Comparison of ENCODE assay signal across 33 mouse cellular contexts in the genomic region with DNA sequence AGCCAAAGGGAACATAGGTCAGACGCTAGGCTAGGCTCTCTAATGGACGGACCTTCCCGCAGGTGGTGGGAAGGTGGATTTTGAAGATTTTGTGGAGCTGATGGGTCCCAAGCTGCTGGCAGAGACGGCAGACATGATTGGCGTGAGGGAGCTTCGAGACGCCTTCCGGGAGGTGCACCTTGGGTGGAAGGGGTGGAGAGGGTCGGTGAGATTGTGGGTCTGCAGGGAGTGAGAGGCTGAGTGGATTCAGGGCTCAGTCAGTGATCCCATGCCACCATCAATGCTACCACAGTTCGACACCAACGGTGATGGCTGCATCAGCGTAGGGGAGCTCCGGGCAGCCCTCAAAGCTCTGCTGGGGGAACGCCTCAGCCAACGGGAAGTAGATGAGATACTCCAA. TPM values are rescaled to one million over a fixed set of nuclear protein-coding genes. Genes with fewer than 3 reads are reported as not detected.
DNase-seq lines count a peak whose midpoint lies in the region; TF ChIP-seq lines count a peak whose summit lies in the region.
"Had no signal": no experiment of that assay in that cellular context is flagged by ENCODE, and none has a peak within 500 bp of the region (broad histone marks: within the 10 kb centered on the region; RNA-seq: fewer than 3 reads in every experiment).

No protein-coding gene starts in this region.

- H3K4me3 ChIP-seq in cerebellum, adult 2 months (replicated peaks; ENCODE audit: insufficient read depth, low read depth, low read length), result no peak overlapping the region
- H3K4me3 ChIP-seq in heart, embryonic 10.5 days, result no peak overlapping the region
- H3K4me3 ChIP-seq: embryonic facial prominence, embryonic 12.5 days; embryonic facial prominence, embryonic 15.5 days; forebrain, embryonic 12.5 days; hindbrain, embryonic 12.5 days; hindbrain, embryonic 15.5 days had no signal

- no peak for TF ChIP-seq CTCF in cerebellum, adult 2 months (IDR thresholded peaks at IDR 0.05; ENCODE audit: borderline replicate concordance, insufficient read depth, low read depth, low read length)

- no peaks in the 10 kb centered on the region for H3K27me3 ChIP-seq in cerebellum, adult 2 months (ENCODE audit: control insufficient read depth, insufficient read depth, low read length)
- peaks cover 52% of the 10 kb centered on the region for H3K27me3 ChIP-seq in heart, embryonic 10.5 days (ENCODE audit: insufficient read depth, poor library complexity, severe bottlenecking)
- H3K27me3 ChIP-seq: embryonic facial prominence, embryonic 12.5 days; hindbrain, embryonic 12.5 days; hindbrain, embryonic 15.5 days had no signal

- peaks cover 36% of the 10 kb centered on the region for H3K4me1 ChIP-seq in cerebellum, adult 2 months (ENCODE audit: control insufficient read depth, insufficient read depth, low read length)
- H3K4me1 ChIP-seq in heart, embryonic 10.5 days, result no peaks in the 10 kb centered on the region
- H3K4me1 ChIP-seq: embryonic facial prominence, embryonic 12.5 days; embryonic facial prominence, embryonic 15.5 days; forebrain, embryonic 12.5 days; hindbrain, embryonic 12.5 days; hindbrain, embryonic 15.5 days had no signal

- H3K9me3 ChIP-seq in heart, embryonic 10.5 days, result no peaks in the 10 kb centered on the region
- H3K9me3 ChIP-seq: embryonic facial prominence, embryonic 12.5 days; embryonic facial prominence, embryonic 15.5 days; forebrain, embryonic 12.5 days; G1E; hindbrain, embryonic 12.5 days; hindbrain, embryonic 15.5 days had no signal

- WGBS in cerebellum, adult 2 months, result 94% methylated on average over 15 of the region's 15 CpGs
- 81% methylated on average over 15 of the region's 15 CpGs for WGBS in heart, embryonic 10.5 days

- H3K36me3 ChIP-seq in heart, embryonic 10.5 days, result no peaks in the 10 kb centered on the region
- H3K36me3 ChIP-seq: embryonic facial prominence, embryonic 12.5 days; embryonic facial prominence, embryonic 15.5 days; forebrain, embryonic 12.5 days; G1E; hindbrain, embryonic 12.5 days; hindbrain, embryonic 15.5 days had no signal

- TF ChIP-seq POLR2A in cerebellum, adult 2 months (IDR thresholded peaks at IDR 0.05; ENCODE audit: borderline replicate concordance, insufficient read depth, low read length), result no peak

- H3K27ac ChIP-seq in cerebellum, adult 2 months (ENCODE audit: insufficient read depth, low read length), result no peak overlapping the region
- H3K27ac ChIP-seq in heart, embryonic 10.5 days, result no peak overlapping the region
- H3K27ac ChIP-seq: embryonic facial prominence, embryonic 12.5 days; embryonic facial prominence, embryonic 15.5 days; forebrain, embryonic 12.5 days; hindbrain, embryonic 12.5 days; hindbrain, embryonic 15.5 days had no signal

- peak; percentile 6 for DNase-seq in cerebellum, adult 11 months
- no peak for DNase-seq in cerebellum, adult 2 months
- peak; percentile 24 for DNase-seq in cerebellum, adult 9-11 months
- no peak for DNase-seq in cerebellum, adult 18-20 months
- DNase-seq in heart, embryonic 10.5 days (ENCODE audit: low spot score), result peak; percentile 69
- DNase-seq in heart, adult 18-20 months, result no peak
- DNase-seq: adrenal gland, postnatal 10 days; B cell, adult 2 months; cerebellum, postnatal 10 days; gastrocnemius, postnatal 10 days; gastrocnemius, postnatal 36 days; kidney, adult 2 months had no signal

RNA-seq across cellular contexts. Expression of gene Cabp2, which starts 4.8 kb away (rescaled TPM):
- 5.5 and 8.0 TPM in 2 replicates for polyA plus RNA-seq in cerebellum, adult 2 months (2012; rRNA removed)
- polyA plus RNA-seq in heart, embryonic 10.5 days (2016; fragmentation: Nextera tagmentation; extraction: Ambion mirVana), result not detected in 2 replicates
- not detected for total RNA-seq in heart, adult 18-20 months (2021)
- total RNA-seq: adrenal gland, adult 18-20 months; CH12.LX; common myeloid progenitor, adult 5-6 weeks; G1E; gastrocnemius, adult 18-20 months; gastrocnemius, postnatal 10 days; gastrocnemius, postnatal 36 days; granulocyte monocyte progenitor cell, adult 5-6 weeks; heart, postnatal 25 days; hematopoietic stem cell, adult 5-6 weeks had no signal
- polyA plus RNA-seq: brain, embryonic 14.5 days; embryonic facial prominence, embryonic 15.5 days; forebrain, embryonic 12.5 days; forebrain, embryonic 16.5 days; G1E; heart, embryonic 11.5 days; heart, embryonic 14.5 days; heart, postnatal 0 days; hindbrain, embryonic 12.5 days; hindbrain, embryonic 15.5 days; intestine, postnatal 0 days; kidney, embryonic 14.5 days; Patski had no signal

RNA-seq across cellular contexts. Expression of gene Cdk2ap2, which starts 10.8 kb away (rescaled TPM):
- 88.7 and 97.0 TPM in 2 replicates for polyA plus RNA-seq in cerebellum, adult 2 months (2012; rRNA removed)
- polyA plus RNA-seq in heart, embryonic 10.5 days (2016; fragmentation: Nextera tagmentation; extraction: Ambion mirVana), result 67.9 and 86.0 TPM in 2 replicates
- total RNA-seq in heart, adult 18-20 months (2021), result 10 to 100 TPM; 34.5 to 37.8 TPM

RNA-seq across cellular contexts. Expression of gene Pitpnm1, which starts 13.6 kb away (rescaled TPM):
- polyA plus RNA-seq in cerebellum, adult 2 months (2012; rRNA removed), result 568 and 602 TPM in 2 replicates
- polyA plus RNA-seq in heart, embryonic 10.5 days (2016; fragmentation: Nextera tagmentation; extraction: Ambion mirVana), result 14.3 and 21.2 TPM in 2 replicates
- total RNA-seq in heart, adult 18-20 months (2021), result 10 to 100 TPM; 16.1 to 21.2 TPM

RNA-seq across cellular contexts. Expression of gene Gstp3, which starts 26.8 kb away (rescaled TPM):
- not detected in 2 replicates for polyA plus RNA-seq in cerebellum, adult 2 months (2012; rRNA removed)
- 0.37 TPM in 1 of 2 replicates, not detected in the other for polyA plus RNA-seq in heart, embryonic 10.5 days (2016; fragmentation: Nextera tagmentation; extraction: Ambion mirVana)
- total RNA-seq in heart, adult 18-20 months (2021), result not detected
- total RNA-seq: gastrocnemius, adult 18-20 months; gastrocnemius, postnatal 36 days; granulocyte monocyte progenitor cell, adult 5-6 weeks; heart, postnatal 25 days had no signal
- polyA plus RNA-seq: brain, embryonic 14.5 days; embryonic facial prominence, embryonic 12.5 days; forebrain, embryonic 12.5 days; forebrain, embryonic 16.5 days; heart, embryonic 14.5 days; heart, postnatal 0 days; hindbrain, embryonic 12.5 days; hindbrain, embryonic 15.5 days; Patski had no signal

RNA-seq across cellular contexts. Expression of gene Aip, which starts 39.5 kb away (rescaled TPM):
- polyA plus RNA-seq in cerebellum, adult 2 months (2012; rRNA removed), result 207 and 209 TPM in 2 replicates
- polyA plus RNA-seq in heart, embryonic 10.5 days (2016; fragmentation: Nextera tagmentation; extraction: Ambion mirVana), result 89.7 and 93.8 TPM in 2 replicates
- total RNA-seq in heart, adult 18-20 months (2021), result 10 to 100 TPM; 62.1 to 63.2 TPM

Comparison
In these comparisons a context has a peak if more than half of its experiments do, and no peak if none do; other contexts are left out.
1. DNase-seq: peak in cerebellum, adult 11 months (single experiment), cerebellum, adult 9-11 months (single experiment) and heart, embryonic 10.5 days (single experiment); none in cerebellum, adult 2 months (0 of 2), cerebellum, adult 18-20 months (0 of 2) and heart, adult 18-20 months (0 of 2).
2. RNA of gene Pitpnm1, which starts 13.6 kb away (polyA plus RNA-seq): 568 to 602 TPM in cerebellum, adult 2 months; 14.3 to 21.2 TPM in heart, embryonic 10.5 days; every median in the first group is over 10 times any median in the second.